Mouse (Mus musculus) kidney, embryonic 15.5 days (tissue): ENCODE measurements around the gene Hist2h2bb. TPM values are rescaled to one million over a fixed set of nuclear protein-coding genes. Genes with fewer than 3 reads are reported as not detected.
"Not testable (repeated sequence)": the region's sequence is repeated elsewhere in the genome, so short reads cannot be mapped to it uniquely, and the experiment has no call there.

Experiments used
- ATAC-seq: fragments of 200-750 bp; cut with Nextera tagmentation; replicated peaks from 2 replicates; pipeline ENCODE4 v1.8.0; 2017; ENCODE audit warnings: moderate TSS enrichment; ENCODE audit not compliant: low FRiP score
- H3K27ac ChIP-seq: fragments of 300-500 bp; sonication (generic); 2 replicates; pipeline ENCODE4 v1.5.1; 2015; ENCODE audit warnings: mild to moderate bottlenecking, inconsistent platforms
- H3K27me3 ChIP-seq: fragments of 300-500 bp; sonication (generic); 2 replicates; pipeline ENCODE4 v1.6.1; 2015; ENCODE audit warnings: inconsistent platforms
- H3K36me3 ChIP-seq: fragments of 300-500 bp; sonication (generic); 2 replicates; pipeline ENCODE4 v1.6.1; 2015; ENCODE audit warnings: inconsistent platforms
- H3K4me1 ChIP-seq: fragments of 300-500 bp; sonication (generic); 2 replicates; pipeline ENCODE4 v1.6.1; 2015; ENCODE audit warnings: inconsistent platforms
- H3K4me2 ChIP-seq: fragments of 300-500 bp; sonication (generic); 2 replicates; pipeline ENCODE4 v1.6.1; 2015; ENCODE audit warnings: moderate library complexity, mild to moderate bottlenecking, inconsistent platforms
- H3K4me3 ChIP-seq: fragments of 300-500 bp; sonication (generic); replicated peaks from 2 replicates; pipeline ENCODE4 v1.5.1; 2015; ENCODE audit warnings: mild to moderate bottlenecking, inconsistent platforms
- H3K9ac ChIP-seq: fragments of 300-500 bp; sonication (generic); 2 replicates; pipeline ENCODE4 v1.6.1; 2015; ENCODE audit warnings: mild to moderate bottlenecking, inconsistent platforms
- H3K9me3 ChIP-seq: fragments of 300-500 bp; sonication (generic); replicated peaks from 2 replicates; pipeline ENCODE4 v1.6.1; 2016; ENCODE audit warnings: inconsistent platforms
- WGBS: fragments of 180-500 bp; shearing (Covaris S2); methylation state at CpG from one replicate; pipeline ENCODE4 v1.1.7; 2015; ENCODE audit warnings: mixed read lengths; 5-methylcytosine and 5-hydroxymethylcytosine counted together
- polyA plus RNA-seq: library from polyadenylated mRNA; unstranded; fragments of >200 nt; fragmentation: Nextera tagmentation; extraction: Ambion mirVana; gene quantifications from 2 replicates; pipeline ENCODE4 v1.2.1, GENCODE M21; 2015

Hist2h2bb gene
- polyA plus RNA-seq, 1 experiment from 2014 or later: 17.8 TPM

- peaks cover 10% of the 10 kb centered on the region for H3K4me1 ChIP-seq
- H3K9me3 ChIP-seq: no peaks in the 10 kb centered on the region
- no peak overlapping the region for H3K4me3 ChIP-seq
- no peaks in the 10 kb centered on the region for H3K36me3 ChIP-seq
- H3K9ac ChIP-seq: no peak overlapping the region
- H3K27ac ChIP-seq: no peak overlapping the region
- H3K27me3 ChIP-seq: no peaks in the 10 kb centered on the region; the same call in 1 of the 2 replicates
- WGBS: 90% methylated on average over 17 of the region's 17 CpGs
- no peak for ATAC-seq
- H3K4me2 ChIP-seq: no peak overlapping the region
Observed at GRCm38 (mm10) chr3:96273591-96274465, 4.3 kb downstream of the Hist2h2bb start.

GRCm38 (mm10) chr3:96277428-96277799 lies 7.9 kb downstream of the Hist2h2bb start:
- Histone ChIP-seq H3K27ac (peak overlapping the region; percentile 81; the same call in 1 of the 2 replicates), H3K27me3 (peaks cover 6% of the 10 kb centered on the region; the same call in 1 of the 2 replicates), H3K4me3 (peak overlapping the region; percentile 58), H3K4me2 (peak overlapping the region; percentile 87), H3K4me1 (peaks cover 12% of the 10 kb centered on the region), H3K36me3 (no peaks in the 10 kb centered on the region), H3K9ac (peak overlapping the region; percentile 56), H3K9me3 (no peaks in the 10 kb centered on the region)
- 13% methylated on average over 8 of the region's 8 CpGs for WGBS
- peak; percentile 38; the same call in 1 of the 2 replicates for ATAC-seq

GRCm38 (mm10) chr3:96277800-96278624 lies 8.5 kb downstream of the Hist2h2bb start:
- Histone ChIP-seq H3K9me3 (no peaks in the 10 kb centered on the region), H3K9ac (peak overlapping the region; percentile 56), H3K27me3 (peaks cover 8% of the 10 kb centered on the region), H3K4me1 (peaks cover 12% of the 10 kb centered on the region), H3K4me3 (peak overlapping the region; percentile 58), H3K4me2 (peak overlapping the region; percentile 87), H3K27ac (peak overlapping the region; percentile 93), H3K36me3 (no peaks in the 10 kb centered on the region)
- under 1% methylated on average over 49 of the region's 49 CpGs for WGBS
- peak; percentile 95 for ATAC-seq

GRCm38 (mm10) chr3:96280660-96281059 lies 11.1 kb downstream of the Hist2h2bb start:
- WGBS: 62% methylated on average over 6 of the region's 6 CpGs
- Histone ChIP-seq H3K36me3 (no peaks in the 10 kb centered on the region), H3K27ac (no peak overlapping the region)

GRCm38 (mm10) chr3:96284457-96284856 lies 14.9 kb downstream of the Hist2h2bb start:
- H3K4me3 ChIP-seq: no peak overlapping the region
- 18% methylated on average over 4 of the region's 4 CpGs for WGBS
- no peaks in the 10 kb centered on the region for H3K36me3 ChIP-seq
- H3K4me1 ChIP-seq: peaks cover 10% of the 10 kb centered on the region; the same call in 1 of the 2 replicates
- H3K9ac ChIP-seq: no peak overlapping the region
- H3K27me3 ChIP-seq: peaks cover 39% of the 10 kb centered on the region
- H3K27ac ChIP-seq: no peak overlapping the region
- no peaks in the 10 kb centered on the region for H3K9me3 ChIP-seq
- H3K4me2 ChIP-seq: peak overlapping the region; percentile 38
- ATAC-seq: no peak

More at GRCm38 (mm10) chr3:96280660-96281059, 11.1 kb downstream of the Hist2h2bb start:
- Histone ChIP-seq H3K4me1 (peaks cover 22% of the 10 kb centered on the region), H3K27me3 (peaks cover 29% of the 10 kb centered on the region), H3K9me3 (no peaks in the 10 kb centered on the region), H3K4me3 (no peak overlapping the region), H3K9ac (no peak overlapping the region), H3K4me2 (no peak overlapping the region)
- no peak for ATAC-seq

GRCm38 (mm10) chr3:96287334-96287733 lies 17.8 kb downstream of the Hist2h2bb start:
- not testable (repeated sequence) for H3K9ac ChIP-seq, H3K36me3 ChIP-seq

GRCm38 (mm10) chr3:96289201-96289600 lies 19.6 kb downstream of the Hist2h2bb start:
- no peaks in the 10 kb centered on the region for H3K9me3 ChIP-seq
- no peak for ATAC-seq
- H3K27me3 ChIP-seq: peaks cover 29% of the 10 kb centered on the region
- no peak overlapping the region for H3K4me2 ChIP-seq
- WGBS: 72% methylated on average over 3 of the region's 3 CpGs
- H3K27ac ChIP-seq: no peak overlapping the region
- H3K9ac ChIP-seq: no peak overlapping the region
- H3K4me3 ChIP-seq: no peak overlapping the region
- H3K36me3 ChIP-seq: no peaks in the 10 kb centered on the region
- H3K4me1 ChIP-seq: 0 out of 2 replicates have a peak, but pooled peaks cover under 1% of the 10 kb centered on the region

More at GRCm38 (mm10) chr3:96287334-96287733, 17.8 kb downstream of the Hist2h2bb start:
- H3K4me3 ChIP-seq, ATAC-seq, H3K27ac ChIP-seq, H3K4me2 ChIP-seq, H3K9me3 ChIP-seq: not testable (repeated sequence)
- peaks cover 33% of the 10 kb centered on the region for H3K27me3 ChIP-seq
- WGBS: 88% methylated on average over 11 of the region's 11 CpGs
- peaks cover 10% of the 10 kb centered on the region; the same call in 1 of the 2 replicates for H3K4me1 ChIP-seq

- H3K36me3 ChIP-seq, H3K4me1 ChIP-seq, H3K4me2 ChIP-seq, ATAC-seq, H3K9me3 ChIP-seq, H3K4me3 ChIP-seq, H3K9ac ChIP-seq, H3K27ac ChIP-seq: not testable (repeated sequence)
- H3K27me3 ChIP-seq: peaks cover 19% of the 10 kb centered on the region
- WGBS: 92% methylated on average over 3 of the region's 3 CpGs
Observed at GRCm38 (mm10) chr3:96290727-96291126, 21.2 kb downstream of the Hist2h2bb start.

- Histone ChIP-seq H3K36me3 (no peaks in the 10 kb centered on the region), H3K27ac (no peak overlapping the region), H3K9ac (no peak overlapping the region), H3K4me3 (no peak overlapping the region), H3K27me3 (peaks cover 9% of the 10 kb centered on the region; the same call in 1 of the 2 replicates), H3K4me2 (no peak overlapping the region), H3K9me3 (no peaks in the 10 kb centered on the region), H3K4me1 (no peaks in the 10 kb centered on the region)
- 49% methylated on average over 6 of the region's 6 CpGs for WGBS
- ATAC-seq: no peak
Observed at GRCm38 (mm10) chr3:96292641-96293040, 23.1 kb downstream of the Hist2h2bb start.

GRCm38 (mm10) chr3:96293368-96293767 lies 23.8 kb downstream of the Hist2h2bb start:
- ATAC-seq: no peak
- 56% methylated on average over 5 of the region's 5 CpGs for WGBS
- H3K4me2 ChIP-seq: no peak overlapping the region
- no peak overlapping the region for H3K4me3 ChIP-seq
- no peaks in the 10 kb centered on the region for H3K9me3 ChIP-seq
- H3K36me3 ChIP-seq: no peaks in the 10 kb centered on the region
- no peak overlapping the region for H3K27ac ChIP-seq
- peaks cover 9% of the 10 kb centered on the region; the same call in 1 of the 2 replicates for H3K27me3 ChIP-seq
- H3K9ac ChIP-seq: no peak overlapping the region
- H3K4me1 ChIP-seq: no peaks in the 10 kb centered on the region

GRCm38 (mm10) chr3:96293787-96294186 lies 24.2 kb downstream of the Hist2h2bb start, which contains the start of gene Fcgr1:
Gene Fcgr1 (minus strand): TSS chr3:96293969.
- H3K27me3 ChIP-seq: peaks cover 9% of the 10 kb centered on the region; the same call in 1 of the 2 replicates
- 76% methylated on average over 4 of the region's 4 CpGs for WGBS
- H3K9ac ChIP-seq: no peak within 1 kb of the TSS
- no peak within 1 kb of the TSS for H3K4me3 ChIP-seq
- no peaks in the 10 kb centered on the region for H3K36me3 ChIP-seq
- H3K27ac ChIP-seq: no peak within 1 kb of the TSS
- no peak within 1 kb of the TSS for H3K4me2 ChIP-seq
- H3K9me3 ChIP-seq: no peaks in the 10 kb centered on the region
- no peaks in the 10 kb centered on the region for H3K4me1 ChIP-seq
- ATAC-seq: no peak
